In genomic region chr16:30253374-30253773, GRCm38 (mm10) we compare ENCODE assay signal across 20 mouse cellular contexts. TPM values are rescaled to one million over a fixed set of nuclear protein-coding genes. Genes with fewer than 3 reads are reported as not detected.
"Had no signal": no experiment of that assay in that cellular context is flagged by ENCODE, and none has a peak within 500 bp of the region (broad histone marks: within the 10 kb centered on the region; RNA-seq: fewer than 3 reads in every experiment).

No protein-coding gene starts in this region.

- H3K4me3 ChIP-seq: limb, embryonic 12.5 days; limb, embryonic 15.5 days; liver, embryonic 15.5 days; midbrain, embryonic 10.5 days; midbrain, embryonic 13.5 days; neural tube, embryonic 13.5 days; stomach, embryonic 15.5 days had no signal

- H3K36me3 ChIP-seq: limb, embryonic 12.5 days; limb, embryonic 15.5 days; liver, embryonic 15.5 days; midbrain, embryonic 10.5 days; midbrain, embryonic 13.5 days; neural tube, embryonic 13.5 days; stomach, embryonic 15.5 days had no signal

- DNase-seq: kidney, adult 11 months; left cerebral cortex, postnatal 4 days; lung, embryonic 14.5 days; retina, postnatal 1 day; right cerebral cortex, postnatal 25 days; spleen, adult 18-20 months; thymus, adult 18-20 months had no signal

- H3K27ac ChIP-seq: kidney, postnatal 0 days; limb, embryonic 12.5 days; limb, embryonic 15.5 days; macrophage; midbrain, embryonic 10.5 days; midbrain, embryonic 13.5 days; neural tube, embryonic 13.5 days; stomach, embryonic 15.5 days had no signal

- H3K9ac ChIP-seq: limb, embryonic 12.5 days; limb, embryonic 15.5 days; liver, embryonic 15.5 days; lung, embryonic 14.5 days; midbrain, embryonic 13.5 days; neural tube, embryonic 13.5 days; stomach, embryonic 15.5 days had no signal

- H3K4me2 ChIP-seq: limb, embryonic 12.5 days; liver, embryonic 15.5 days; lung, embryonic 14.5 days; midbrain, embryonic 13.5 days; neural tube, embryonic 13.5 days; stomach, embryonic 15.5 days had no signal

- H3K9me3 ChIP-seq: limb, embryonic 12.5 days; limb, embryonic 15.5 days; liver, embryonic 15.5 days; midbrain, embryonic 10.5 days; midbrain, embryonic 13.5 days; neural tube, embryonic 13.5 days; stomach, embryonic 15.5 days had no signal

- H3K27me3 ChIP-seq: stomach, embryonic 15.5 days had no signal

- ATAC-seq: lung, postnatal 0 days; midbrain, embryonic 13.5 days; midbrain, embryonic 16.5 days had no signal

RNA-seq across cellular contexts. Expression of gene Cpn2, which starts 13.9 kb away (rescaled TPM):
- polyA plus RNA-seq: kidney, postnatal 0 days; limb, embryonic 12.5 days; limb, embryonic 15.5 days; lung, embryonic 14.5 days; macrophage; midbrain, embryonic 10.5 days; midbrain, embryonic 13.5 days; midbrain, embryonic 16.5 days; myocyte; neural tube, embryonic 13.5 days; urinary bladder, adult 2 months had no signal

RNA-seq across cellular contexts. Expression of gene Lrrc15, which starts 29.7 kb away (rescaled TPM):
- polyA plus RNA-seq: macrophage had no signal
